Mouse (Mus musculus): ENCODE results near the gene Madd. TPM values are rescaled to one million over a fixed set of nuclear protein-coding genes. Genes with fewer than 3 reads are reported as not detected.

The Madd gene
- polyA plus RNA-seq, 1 experiment from 2014 or later, result 7.7 TPM

DNA sequence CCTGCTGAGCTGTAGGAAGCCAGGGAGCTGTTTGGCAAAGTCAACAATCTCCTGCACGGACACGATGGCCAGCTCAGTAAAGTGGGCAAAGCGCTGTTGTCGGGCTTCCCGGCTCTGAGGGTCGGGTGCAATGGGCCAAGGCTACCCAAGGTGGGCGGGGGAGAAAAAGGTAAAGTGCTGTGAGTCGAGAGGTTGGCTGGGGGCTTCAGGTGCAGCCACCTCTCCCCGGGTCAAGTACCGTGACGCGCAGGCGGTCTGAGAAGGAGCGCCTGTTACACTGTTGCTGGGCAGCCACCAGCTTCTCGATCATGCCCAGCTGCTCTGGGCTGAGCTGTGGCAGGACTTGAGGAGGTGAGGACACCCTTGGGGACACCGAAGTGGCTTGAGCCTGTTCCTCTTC, 6.9 kb upstream of the Madd start:
- no peaks in the 10 kb centered on the region for H3K36me3 ChIP-seq
- 81% methylated on average over 16 of the region's 16 CpGs for whole genome bisulfite sequencing

DNA sequence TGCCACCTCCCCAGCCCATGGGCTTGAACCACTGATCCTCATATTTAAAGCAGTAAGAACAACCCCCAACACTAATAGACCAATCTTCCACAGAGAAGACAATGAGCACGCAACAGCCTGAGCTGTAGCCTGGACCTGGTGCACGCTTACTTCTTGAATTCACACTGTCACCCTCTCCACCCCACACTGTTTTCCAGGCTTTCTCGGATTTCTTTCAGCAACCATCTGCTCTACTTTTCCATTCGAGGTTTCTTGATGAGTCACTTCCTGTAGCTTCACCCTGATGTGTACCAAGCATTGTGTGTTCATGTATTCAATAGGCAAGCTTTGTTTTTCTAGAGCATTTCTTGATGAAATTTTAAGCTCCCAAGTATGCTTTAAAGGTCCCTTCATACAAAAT, 3.8 kb upstream of the Madd start:
- Histone ChIP-seq H3K27ac (no peak overlapping the region), H3K4me3 (no peak overlapping the region), H3K36me3 (no peaks in the 10 kb centered on the region), H3K27me3 (ENCODE audit: insufficient read depth, poor library complexity, severe bottlenecking) (peaks cover 3% of the 10 kb centered on the region; the same call in 1 of the 2 replicates), H3K9me3 (no peaks in the 10 kb centered on the region), H3K4me1 (peaks cover 11% of the 10 kb centered on the region)
- WGBS, result 59% methylated on average over 4 of the region's 4 CpGs
- no peak for DNase-seq (ENCODE audit: low spot score)

More for the DNA sequence above, 6.9 kb upstream of the Madd start:
- no peak overlapping the region for H3K27ac ChIP-seq
- H3K4me3 ChIP-seq, result no peak overlapping the region
- H3K27me3 ChIP-seq (ENCODE audit: insufficient read depth, poor library complexity, severe bottlenecking), result peaks cover 3% of the 10 kb centered on the region; the same call in 1 of the 2 replicates
- no peak for DNase-seq (ENCODE audit: low spot score)
- H3K9me3 ChIP-seq, result no peaks in the 10 kb centered on the region
- H3K4me1 ChIP-seq, result peaks cover 7% of the 10 kb centered on the region

DNA sequence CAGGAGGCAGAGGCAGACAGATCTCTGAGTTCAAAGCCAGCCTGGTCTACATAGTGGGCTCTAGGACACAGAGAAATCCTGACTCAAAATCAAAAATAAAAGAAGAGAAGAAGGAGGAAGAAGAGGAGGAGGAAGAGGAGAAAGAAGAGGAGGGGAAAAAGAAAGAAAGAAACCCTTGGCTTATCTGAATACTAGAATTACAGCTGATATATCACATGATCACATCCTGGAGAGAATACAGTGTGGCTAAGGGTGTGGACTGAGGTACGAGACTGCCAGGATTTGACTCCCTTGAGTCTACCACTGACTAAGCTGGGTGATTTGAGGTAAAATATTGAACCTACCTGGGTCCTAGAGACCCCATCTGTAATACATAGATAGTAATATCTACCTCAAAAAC, 2.6 kb upstream of the Madd start:
- WGBS, result 58% methylated on average over 1 of the region's 1 CpGs
- H3K27me3 ChIP-seq (ENCODE audit: insufficient read depth, poor library complexity, severe bottlenecking), result no peaks in the 10 kb centered on the region
- H3K4me1 ChIP-seq, result peaks cover 18% of the 10 kb centered on the region
- DNase-seq (ENCODE audit: low spot score), result no peak
- H3K27ac ChIP-seq, result no peak overlapping the region
- H3K9me3 ChIP-seq, result no peaks in the 10 kb centered on the region
- no peak overlapping the region for H3K4me3 ChIP-seq
- H3K36me3 ChIP-seq, result no peaks in the 10 kb centered on the region

DNA sequence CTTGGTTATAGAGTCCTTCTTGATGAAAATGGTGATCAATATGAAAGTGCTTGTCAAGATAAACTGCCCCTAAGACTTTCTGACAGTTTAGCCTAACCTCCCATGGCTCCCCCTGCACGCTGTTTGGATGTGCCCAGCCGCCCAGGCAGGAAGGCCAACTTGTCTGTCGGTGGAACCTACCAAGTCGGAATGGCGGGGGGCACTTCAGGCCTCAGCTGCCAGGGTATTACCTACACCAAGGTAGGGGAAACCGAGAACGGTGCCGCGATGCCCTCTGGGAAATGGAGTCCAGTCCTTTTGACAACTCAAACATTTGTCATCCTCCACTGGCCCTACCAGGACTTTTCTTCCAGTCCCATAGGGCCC, 506 bp downstream of the Madd start:
- peak overlapping the region; percentile 80 for H3K4me3 ChIP-seq
- peak; percentile 98 for DNase-seq (ENCODE audit: low spot score)
- no peaks in the 10 kb centered on the region for H3K27me3 ChIP-seq (ENCODE audit: insufficient read depth, poor library complexity, severe bottlenecking)
- peak overlapping the region; percentile 80 for H3K27ac ChIP-seq
- H3K9me3 ChIP-seq, result no peaks in the 10 kb centered on the region
- 0% methylated on average over 9 of the region's 9 CpGs for WGBS
- peaks cover 4% of the 10 kb centered on the region; the same call in 1 of the 2 replicates for H3K36me3 ChIP-seq
- H3K4me1 ChIP-seq, result peaks cover 25% of the 10 kb centered on the region

DNA sequence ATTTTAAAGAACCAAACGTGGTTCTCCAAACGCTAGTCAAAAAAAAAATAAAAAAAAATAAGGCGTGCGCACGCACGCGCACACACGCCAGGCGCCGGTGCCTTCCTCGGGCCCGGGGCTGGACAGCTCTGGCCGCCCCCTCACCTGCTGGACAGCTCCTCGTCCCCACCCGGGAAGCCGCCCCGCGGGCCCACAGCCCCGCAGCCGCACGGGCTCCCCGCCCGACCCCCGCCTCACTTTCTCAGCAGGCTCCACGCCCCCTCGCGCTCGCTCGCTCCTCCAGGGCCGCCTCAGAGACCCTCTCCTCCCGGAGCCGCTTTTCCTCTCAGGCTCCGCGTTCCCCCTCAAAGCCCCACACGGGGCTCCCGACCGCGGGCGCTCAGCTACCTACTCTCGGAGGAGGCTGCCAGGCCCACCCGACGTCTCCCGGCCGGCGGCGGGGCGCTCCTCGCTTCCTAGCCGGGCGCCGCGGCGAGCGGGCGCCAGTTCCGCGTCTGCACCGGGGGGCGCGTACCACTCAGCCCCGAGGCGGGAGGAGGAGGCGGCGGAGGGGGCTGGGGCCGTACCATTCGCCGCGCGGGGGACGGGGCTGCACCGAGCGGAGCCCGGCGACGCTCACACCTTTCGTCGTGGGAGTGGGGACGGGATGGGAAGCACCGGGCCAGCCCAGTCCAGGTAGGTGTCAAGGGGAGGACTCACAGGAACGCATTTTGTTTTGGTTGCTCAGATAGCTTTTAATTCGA, 1.1 kb downstream of the Madd start:
- H3K4me3 ChIP-seq, result peak overlapping the region; percentile 80
- H3K9me3 ChIP-seq, result no peaks in the 10 kb centered on the region
- under 1% methylated on average over 79 of the region's 81 CpGs for WGBS
- H3K36me3 ChIP-seq, result peaks cover 8% of the 10 kb centered on the region
- H3K27ac ChIP-seq, result peak overlapping the region; percentile 80
- H3K27me3 ChIP-seq (ENCODE audit: insufficient read depth, poor library complexity, severe bottlenecking), result no peaks in the 10 kb centered on the region
- DNase-seq (ENCODE audit: low spot score), result peak; percentile 88
- H3K4me1 ChIP-seq, result peaks cover 25% of the 10 kb centered on the region

DNA sequence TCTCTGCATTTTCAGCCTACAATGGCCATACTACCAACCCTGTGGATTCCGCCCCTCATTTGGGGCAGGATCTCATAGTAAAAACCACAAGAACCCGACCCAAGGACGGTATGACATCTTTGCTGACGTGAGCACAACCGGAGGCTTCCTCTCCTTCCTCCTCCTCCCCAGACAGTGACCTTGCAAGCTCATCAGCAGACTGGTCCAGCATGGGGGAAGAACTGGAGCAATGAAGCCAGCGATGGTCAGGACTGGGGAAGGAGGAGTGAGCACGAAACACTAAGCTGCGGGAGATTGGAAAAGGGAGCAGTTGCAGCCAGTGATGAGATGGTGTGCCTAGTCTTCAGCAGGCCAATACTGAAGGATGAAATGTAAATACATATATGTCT, 1.6 kb downstream of the Madd start:
- peak overlapping the region; percentile 80 for H3K4me3 ChIP-seq
- no peak for DNase-seq (ENCODE audit: low spot score)
- H3K36me3 ChIP-seq, result peaks cover 9% of the 10 kb centered on the region
- no peaks in the 10 kb centered on the region for H3K9me3 ChIP-seq
- H3K27me3 ChIP-seq (ENCODE audit: insufficient read depth, poor library complexity, severe bottlenecking), result no peaks in the 10 kb centered on the region
- 12% methylated on average over 8 of the region's 8 CpGs for WGBS
- H3K4me1 ChIP-seq, result peaks cover 25% of the 10 kb centered on the region
- no peak overlapping the region for H3K27ac ChIP-seq

DNA sequence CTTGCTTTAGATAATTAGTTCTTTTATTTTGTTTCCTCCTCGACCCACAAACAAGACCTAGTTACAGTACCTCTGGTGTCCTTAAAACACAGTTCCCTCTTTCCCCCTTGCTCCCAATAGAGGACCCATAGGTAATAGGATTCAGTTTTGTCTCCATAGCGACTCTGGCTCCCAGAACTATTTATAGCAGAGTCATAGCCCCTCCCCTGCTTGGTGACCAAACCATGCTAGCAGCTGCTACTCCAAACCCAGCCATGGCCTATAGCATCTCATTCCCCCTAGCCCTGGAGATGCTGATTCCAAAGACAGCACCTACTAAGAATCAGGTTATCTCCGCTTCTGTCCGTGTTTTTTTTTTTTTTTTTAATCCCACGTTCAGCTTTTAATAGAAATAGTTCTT, 2.9 kb downstream of the Madd start:
- 62% methylated on average over 5 of the region's 5 CpGs for WGBS
- no peaks in the 10 kb centered on the region for H3K27me3 ChIP-seq (ENCODE audit: insufficient read depth, poor library complexity, severe bottlenecking)
- no peaks in the 10 kb centered on the region for H3K9me3 ChIP-seq
- peaks cover 9% of the 10 kb centered on the region for H3K36me3 ChIP-seq
- no peak for DNase-seq (ENCODE audit: low spot score)
- no peak overlapping the region for H3K4me3 ChIP-seq
- H3K27ac ChIP-seq, result no peak overlapping the region
- peaks cover 28% of the 10 kb centered on the region for H3K4me1 ChIP-seq

DNA sequence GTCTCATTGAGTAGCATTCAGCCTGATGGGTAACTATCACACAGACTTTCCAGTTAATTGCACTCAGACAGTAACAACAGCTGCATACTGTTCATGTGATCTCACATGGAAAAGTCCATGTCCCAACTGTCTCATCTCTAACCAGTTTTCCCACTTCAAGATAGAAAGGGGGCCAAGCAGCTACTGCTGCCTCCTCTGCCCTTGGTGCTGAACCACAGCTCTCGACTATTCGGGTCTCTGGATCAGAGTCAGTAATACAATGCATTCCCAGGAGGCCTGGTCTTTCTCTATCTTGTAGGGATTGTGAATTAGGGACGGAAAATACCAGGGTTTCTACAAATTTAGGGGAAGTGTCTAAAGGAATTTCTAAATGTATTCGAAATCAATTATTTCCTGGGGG, 3.8 kb downstream of the Madd start:
- 28% methylated on average over 4 of the region's 4 CpGs for WGBS
- Histone ChIP-seq H3K27ac (no peak overlapping the region), H3K27me3 (ENCODE audit: insufficient read depth, poor library complexity, severe bottlenecking) (no peaks in the 10 kb centered on the region), H3K9me3 (no peaks in the 10 kb centered on the region), H3K4me1 (peaks cover 28% of the 10 kb centered on the region), H3K36me3 (peaks cover 9% of the 10 kb centered on the region), H3K4me3 (no peak overlapping the region)
- DNase-seq (ENCODE audit: low spot score), result no peak

DNA sequence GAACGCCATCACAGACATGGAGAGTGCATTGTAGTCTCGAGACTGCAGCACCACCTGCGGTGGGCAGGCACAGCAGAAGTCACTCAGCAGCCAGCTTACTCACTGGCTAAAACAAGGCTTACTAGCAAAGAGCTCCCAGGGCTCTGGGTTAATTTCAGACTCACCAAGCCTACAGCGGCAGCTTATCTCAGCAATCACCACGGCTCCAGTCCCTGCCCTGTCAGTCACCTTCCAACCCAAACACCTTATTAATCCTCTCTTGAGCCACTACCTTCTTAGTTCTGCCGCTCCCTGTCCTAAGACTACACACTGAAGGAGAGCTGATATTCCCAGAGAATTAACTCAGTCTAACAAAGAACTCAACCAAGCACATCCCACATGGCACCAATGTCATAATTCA, 7.4 kb downstream of the Madd start:
- H3K4me3 ChIP-seq, result no peak overlapping the region
- DNase-seq (ENCODE audit: low spot score), result no peak
- H3K9me3 ChIP-seq, result no peaks in the 10 kb centered on the region
- H3K27ac ChIP-seq, result no peak overlapping the region
- 44% methylated on average over 6 of the region's 6 CpGs for WGBS
- H3K36me3 ChIP-seq, result peaks cover 20% of the 10 kb centered on the region
- no peaks in the 10 kb centered on the region for H3K27me3 ChIP-seq (ENCODE audit: insufficient read depth, poor library complexity, severe bottlenecking)
- H3K4me1 ChIP-seq, result 0 out of 2 replicates have a peak, but pooled peaks cover 10% of the 10 kb centered on the region

DNA sequence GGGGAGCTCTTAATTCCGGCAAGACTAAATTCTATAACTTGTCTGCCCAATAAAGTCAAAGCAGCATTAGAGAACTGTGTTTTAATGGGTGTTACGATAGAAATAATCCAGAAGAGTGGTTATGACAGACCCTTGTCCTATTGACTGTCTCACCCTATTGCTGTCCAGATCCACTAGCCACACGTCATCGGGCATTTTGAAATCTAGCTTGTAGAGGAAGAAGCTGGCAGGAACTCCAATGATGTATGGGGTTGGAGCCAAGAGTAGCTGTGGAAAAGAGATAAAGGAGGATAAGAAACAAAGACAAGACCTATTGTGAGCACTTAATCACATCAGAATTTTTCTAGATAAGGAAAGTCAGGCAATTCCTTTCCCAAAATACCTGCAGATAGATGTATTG, 8.1 kb downstream of the Madd start:
- WGBS, result 75% methylated on average over 4 of the region's 4 CpGs
- no peak for DNase-seq (ENCODE audit: low spot score)
- H3K36me3 ChIP-seq, result peaks cover 20% of the 10 kb centered on the region
- H3K9me3 ChIP-seq, result no peaks in the 10 kb centered on the region
- H3K27me3 ChIP-seq (ENCODE audit: insufficient read depth, poor library complexity, severe bottlenecking), result no peaks in the 10 kb centered on the region
- no peak overlapping the region for H3K27ac ChIP-seq
- 0 out of 2 replicates have a peak, but pooled peaks cover 4% of the 10 kb centered on the region for H3K4me1 ChIP-seq
- H3K4me3 ChIP-seq, result no peak overlapping the region

DNA sequence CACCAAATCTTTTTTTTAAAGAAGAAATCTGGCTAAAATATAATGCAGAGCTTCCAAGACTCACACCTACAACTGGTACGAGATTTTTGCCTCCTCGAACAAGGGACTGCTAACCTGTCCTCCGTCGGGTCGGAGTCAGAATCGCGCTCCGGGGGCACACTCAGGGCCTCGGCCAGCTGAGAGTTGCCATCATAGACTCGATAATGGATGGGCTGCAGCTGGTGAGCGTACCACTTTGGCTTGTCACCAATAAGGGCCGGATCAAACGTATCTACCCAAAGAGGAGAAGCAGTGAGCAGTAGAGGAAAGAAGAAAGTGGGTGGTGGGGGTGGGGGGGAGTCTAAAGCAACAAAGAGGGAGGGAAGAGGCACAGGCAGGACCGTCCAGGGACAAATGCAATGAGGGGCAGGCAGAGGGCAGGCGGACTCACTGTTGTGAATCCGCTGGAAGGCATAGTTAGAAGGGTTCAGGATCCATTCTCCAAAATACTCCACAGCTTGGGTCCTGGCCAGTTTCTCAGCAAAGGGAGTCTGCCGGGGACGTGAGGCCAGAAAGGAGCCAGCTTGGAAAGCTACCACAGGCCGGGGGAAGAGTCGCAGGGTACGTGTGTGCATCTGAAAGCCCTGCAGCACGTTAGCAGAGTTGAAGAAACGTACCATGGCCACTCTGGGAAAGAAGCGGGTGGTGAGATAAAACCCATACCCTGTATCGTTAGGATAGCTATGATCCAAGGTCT, 13.9 kb downstream of the Madd start:
- Histone ChIP-seq H3K4me1 (peaks cover 18% of the 10 kb centered on the region), H3K4me3 (no peak overlapping the region), H3K27ac (no peak overlapping the region), H3K36me3 (peaks cover 22% of the 10 kb centered on the region; the same call in 1 of the 2 replicates), H3K27me3 (ENCODE audit: insufficient read depth, poor library complexity, severe bottlenecking) (no peaks in the 10 kb centered on the region), H3K9me3 (no peaks in the 10 kb centered on the region)
- WGBS, result 71% methylated on average over 25 of the region's 25 CpGs
- DNase-seq (ENCODE audit: low spot score), result no peak

DNA sequence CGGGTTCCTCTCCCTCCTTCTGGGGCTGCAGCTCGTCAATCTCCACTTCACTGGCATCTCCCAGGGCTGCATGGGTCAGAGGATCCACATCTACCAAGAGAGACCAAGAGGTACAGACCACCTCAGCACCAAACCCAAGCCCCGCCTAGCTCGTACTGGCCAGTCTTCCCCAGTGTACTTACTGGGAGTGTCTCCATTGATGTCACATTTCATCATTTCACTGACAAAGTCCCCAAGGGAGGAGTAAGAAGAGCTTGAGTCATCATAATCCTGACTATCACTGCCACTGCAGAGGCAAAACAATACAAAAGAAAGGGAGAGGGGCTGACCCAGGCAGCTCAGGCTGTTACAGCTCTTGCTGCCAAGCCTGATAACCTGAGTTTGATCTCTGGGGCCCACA, 16.0 kb downstream of the Madd start:
- Histone ChIP-seq H3K4me1 (peaks cover 28% of the 10 kb centered on the region), H3K4me3 (no peak overlapping the region), H3K9me3 (no peaks in the 10 kb centered on the region), H3K27ac (no peak overlapping the region), H3K27me3 (ENCODE audit: insufficient read depth, poor library complexity, severe bottlenecking) (no peaks in the 10 kb centered on the region), H3K36me3 (peaks cover 23% of the 10 kb centered on the region; the same call in 1 of the 2 replicates)
- 71% methylated on average over 4 of the region's 4 CpGs for WGBS
- DNase-seq (ENCODE audit: low spot score), result no peak

DNA sequence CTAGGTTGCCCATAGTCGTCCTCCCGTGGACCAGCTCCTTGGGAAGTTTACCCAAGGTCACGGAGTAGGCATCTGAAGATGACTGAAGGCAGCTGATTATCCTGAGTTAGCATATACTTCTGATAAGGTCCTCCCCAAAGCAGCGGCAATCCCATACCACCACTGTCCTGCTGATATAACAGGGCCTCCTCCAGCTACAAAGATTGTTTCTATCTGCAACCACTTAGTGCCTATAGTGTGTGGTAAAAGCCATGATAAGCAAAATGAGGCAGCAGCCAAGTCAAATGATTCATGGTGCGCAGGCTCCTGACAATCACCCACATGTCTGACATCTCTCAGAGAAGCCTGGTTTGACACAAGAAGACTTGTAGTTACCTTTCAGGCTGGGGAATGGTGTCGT, 18.6 kb downstream of the Madd start:
- WGBS, result 62% methylated on average over 6 of the region's 6 CpGs
- no peak overlapping the region for H3K27ac ChIP-seq
- H3K4me3 ChIP-seq, result no peak overlapping the region
- H3K36me3 ChIP-seq, result peaks cover 32% of the 10 kb centered on the region
- H3K4me1 ChIP-seq, result peaks cover 31% of the 10 kb centered on the region
- no peaks in the 10 kb centered on the region for H3K9me3 ChIP-seq
- DNase-seq (ENCODE audit: low spot score), result no peak
- H3K27me3 ChIP-seq (ENCODE audit: insufficient read depth, poor library complexity, severe bottlenecking), result no peaks in the 10 kb centered on the region

Measured in heart, embryonic 10.5 days (tissue).